Mouse (Mus musculus) layer of hippocampus, adult 18-20 months (tissue): ENCODE measurements at regions not wholly inside any gene's neighbourhood (a gene's known extent, or its start where the extent isn't known, plus 50 kb on each side); places are given as distances from the start of the nearest gene placed in this dataset.

Experiments
- DNase-seq, 2 experiments: peaks; one replicate each; pipeline ENCODE4 v3.0.0; 2022; ENCODE audit warnings: low spot score in 2 of 2

- peak in 1 of 2 experiments; percentile 7 for DNase-seq
Measured at GRCm38 (mm10) chr8:91747174-91747859, 54.5 kb downstream of the Irx3 start.

- no peak for DNase-seq
Measured at GRCm38 (mm10) chr8:91724646-91725045, 77.2 kb downstream of the Irx3 start.
